Mouse (Mus musculus) naive thymus-derived CD4-positive, alpha-beta T cell, adult 2 months (primary cell): ENCODE results near the gene Ccdc88c.
A peak's percentile ranks its signal among the peaks of the same experiment; 100 is the strongest.

Experiments used
- DNase-seq: peaks from one replicate; pipeline ENCODE4 v3.0.0-alpha.2; 2011; ENCODE audit warnings: low read depth

The Ccdc88c gene

GRCm38 (mm10) chr12:101016412-101016928, 12.4 kb downstream of the Ccdc88c start:
- no peak for DNase-seq

GRCm38 (mm10) chr12:101015926-101016325, 12.9 kb downstream of the Ccdc88c start:
- peak; percentile 82 for DNase-seq

DNA sequence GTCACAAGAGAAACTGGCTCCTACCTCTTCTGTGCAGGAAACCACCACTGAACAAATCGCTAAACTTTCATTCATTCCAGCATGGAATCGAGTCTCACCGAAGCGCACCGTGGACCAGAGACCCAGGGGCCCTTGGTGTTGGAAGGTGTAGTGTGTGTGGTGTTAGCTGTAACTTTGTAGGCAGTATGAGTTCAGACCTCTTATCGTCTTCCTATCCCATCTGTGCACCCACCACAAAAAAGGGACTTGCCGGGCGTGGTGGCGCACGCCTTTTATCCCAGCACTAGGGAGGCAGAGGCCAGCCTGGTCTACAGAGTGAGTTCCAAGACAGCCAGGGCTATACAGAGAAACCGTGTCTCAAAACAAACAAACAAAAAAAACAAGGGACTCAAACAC, 13.7 kb downstream of the Ccdc88c start:
- no peak for DNase-seq

DNA sequence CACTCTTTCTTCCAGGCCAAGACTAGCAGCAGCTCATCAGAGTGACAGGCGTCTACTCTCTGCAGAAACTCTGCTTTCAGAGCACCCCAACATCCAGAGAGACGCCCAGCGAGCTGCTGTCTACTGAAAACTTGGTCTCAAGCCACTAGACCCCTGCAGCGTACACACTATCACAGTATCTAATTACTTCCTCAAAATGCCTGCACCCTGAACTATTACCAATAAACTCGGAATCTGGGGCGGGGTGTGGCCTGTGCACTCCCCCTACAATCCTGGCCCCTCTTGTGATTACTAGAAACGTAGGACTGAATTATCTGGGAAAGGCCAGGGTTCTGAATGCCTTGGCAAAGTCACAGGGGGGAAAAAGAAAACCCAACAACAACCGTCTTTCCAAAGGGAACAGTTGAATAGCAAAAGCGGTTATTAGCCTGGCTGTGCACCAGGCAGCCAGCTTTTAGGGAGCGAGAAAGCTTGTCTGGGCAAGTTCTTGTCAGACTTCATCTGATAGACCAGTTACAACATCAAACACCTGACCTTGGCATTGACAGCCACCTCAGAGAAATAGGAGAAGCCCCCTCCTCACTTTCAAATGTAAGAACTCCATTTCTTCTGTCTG, 14.2 kb downstream of the Ccdc88c start:
- DNase-seq: no peak

DNA sequence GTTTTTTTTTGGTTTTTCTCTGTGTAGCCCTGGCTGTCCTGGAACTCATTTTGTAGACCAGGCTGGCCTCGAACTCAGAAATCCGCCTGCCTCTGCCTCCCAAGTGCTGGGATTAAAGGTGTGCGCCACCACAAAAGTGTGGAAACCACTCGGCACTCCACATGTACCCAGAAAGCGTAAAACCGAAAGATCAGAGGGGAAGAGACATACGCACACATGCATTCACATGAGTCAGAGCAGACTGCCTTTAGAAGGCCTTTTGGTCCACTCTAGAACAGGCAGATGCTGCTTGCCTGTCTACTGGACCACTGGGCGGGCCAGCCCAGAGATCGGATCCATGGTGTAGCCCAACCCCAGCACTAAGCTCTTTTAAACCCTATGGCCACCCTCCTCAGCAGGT, 15.2 kb downstream of the Ccdc88c start:
- DNase-seq: peak; percentile 59

GRCm38 (mm10) chr12:101013078-101013665, 15.7 kb downstream of the Ccdc88c start:
- no peak for DNase-seq

DNA sequence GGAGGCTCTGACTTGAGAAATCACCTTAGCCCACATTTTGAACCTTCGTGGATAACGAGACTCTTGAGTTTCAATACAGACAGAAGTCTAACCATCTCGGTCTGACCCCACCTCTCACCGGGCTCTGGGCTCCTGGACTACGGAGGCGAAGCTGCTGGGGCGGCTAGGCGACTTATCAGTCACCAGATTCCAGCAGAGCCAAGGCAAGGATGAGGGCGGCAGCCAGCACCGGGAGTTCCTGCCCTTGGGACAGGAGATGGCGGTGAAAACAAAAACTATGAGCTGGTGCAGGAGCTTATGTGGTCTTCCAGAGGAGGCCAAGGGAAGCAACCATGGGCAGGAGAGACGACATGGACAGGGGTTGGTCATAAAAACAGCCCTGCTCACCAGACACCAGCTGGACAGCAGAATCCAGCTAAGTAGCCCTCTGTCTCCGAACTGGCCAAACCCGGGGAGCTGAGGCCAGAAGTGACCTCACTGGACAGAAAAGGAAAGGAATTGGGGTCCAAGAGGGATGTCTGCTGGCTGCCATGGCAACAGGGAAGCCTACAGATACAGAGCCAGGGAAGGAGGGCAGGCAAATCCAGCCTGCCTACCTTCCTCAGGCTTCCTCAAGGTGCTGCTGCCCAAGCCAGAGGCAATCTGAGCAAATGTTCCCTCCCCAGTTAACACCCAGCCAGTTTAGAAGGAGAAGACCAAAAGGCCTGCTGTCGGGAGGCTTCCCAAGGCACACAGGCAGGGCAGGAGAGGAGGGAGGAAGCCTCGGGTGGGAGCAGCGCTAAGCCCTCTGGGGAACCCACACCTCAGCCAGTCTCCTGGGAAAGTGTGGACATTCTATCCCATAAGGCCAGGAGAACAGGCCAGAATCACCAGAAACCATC, 16.4 kb downstream of the Ccdc88c start:
- DNase-seq: no peak

GRCm38 (mm10) chr12:101011017-101011416, 17.8 kb downstream of the Ccdc88c start:
- DNase-seq: peak; percentile 68

DNA sequence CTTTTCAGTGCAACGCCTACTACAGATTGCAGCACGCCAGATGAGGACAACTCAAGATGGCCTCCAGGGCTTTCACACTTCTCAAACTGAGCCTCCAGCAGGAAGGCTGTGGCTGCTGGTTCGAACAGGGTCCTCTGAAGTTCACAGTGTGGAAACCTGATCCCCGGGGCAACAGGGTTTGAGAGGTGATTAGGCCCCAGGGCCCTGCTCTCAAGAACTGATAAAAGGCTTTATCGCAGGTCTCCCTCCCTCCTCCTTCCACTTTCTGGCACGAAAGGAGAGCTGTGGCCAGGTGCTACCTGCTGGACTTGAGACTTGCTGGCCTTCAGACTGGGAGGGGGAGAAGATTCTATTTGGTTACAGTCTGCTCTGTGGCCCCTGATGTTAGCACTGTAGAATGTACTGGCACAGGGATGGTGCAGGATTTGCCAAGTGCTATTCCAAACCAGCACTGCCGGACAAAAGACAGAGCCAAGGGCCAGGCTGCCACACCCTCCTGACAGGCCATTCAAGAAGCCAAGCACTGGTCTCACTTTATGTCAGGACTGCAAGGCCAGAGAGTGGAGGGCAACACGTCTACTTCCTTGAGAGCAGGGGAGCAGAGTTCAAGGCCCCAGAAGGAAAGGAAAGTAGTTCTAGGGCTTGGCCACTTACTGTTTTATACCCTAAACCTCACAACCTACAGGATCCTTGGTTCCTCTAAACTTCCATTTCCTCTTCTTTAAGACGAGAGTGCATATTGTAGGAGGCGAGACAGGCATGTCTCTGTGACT, 18.5 kb downstream of the Ccdc88c start:
- DNase-seq: no peak

- DNase-seq: no peak
Observed at GRCm38 (mm10) chr12:101009225-101009624, 19.6 kb downstream of the Ccdc88c start.

DNA sequence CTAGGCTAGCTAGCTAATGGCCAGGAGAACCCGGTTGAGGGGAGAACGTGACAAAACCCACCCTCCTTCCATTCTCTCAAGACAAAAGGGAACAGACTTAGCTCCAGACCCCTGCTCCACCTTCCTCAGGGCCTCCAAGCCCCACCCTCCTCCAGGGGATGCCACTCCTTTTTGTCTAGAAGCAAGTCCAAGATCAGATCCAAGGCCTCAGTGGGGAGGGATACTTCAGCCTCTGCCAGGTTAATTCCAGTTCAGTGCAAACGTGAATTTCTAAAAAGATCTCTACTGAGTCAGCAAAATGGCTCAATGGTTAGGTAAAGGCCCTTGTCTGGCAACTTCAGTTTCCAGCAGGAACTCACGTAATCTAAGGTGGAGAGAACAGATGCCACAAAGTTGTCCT, 20.2 kb downstream of the Ccdc88c start:
- no peak for DNase-seq

DNA sequence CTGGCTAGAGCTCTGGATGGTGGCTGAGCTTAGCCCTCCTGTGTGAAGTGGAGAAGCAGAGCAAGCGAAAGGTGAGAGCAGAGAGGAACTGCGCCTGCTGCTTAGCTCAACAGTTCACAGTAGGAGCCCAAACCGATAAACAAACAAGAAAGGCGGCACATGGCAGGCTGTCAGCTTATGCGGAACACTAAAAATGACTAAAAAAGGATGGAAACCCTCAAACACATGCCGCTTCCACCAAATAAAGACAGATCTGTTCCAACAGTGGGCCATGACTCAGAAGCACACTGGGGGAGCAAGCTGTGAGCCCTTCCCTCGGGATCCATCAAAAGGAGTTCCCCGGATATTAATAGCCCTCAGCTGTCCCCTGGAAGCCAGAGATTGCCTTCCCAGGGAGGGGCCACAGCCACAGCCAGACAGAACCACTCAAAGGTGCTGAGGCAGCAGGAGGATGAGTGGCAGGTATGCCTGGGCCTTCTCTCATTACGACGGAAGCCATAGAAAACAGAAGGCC, 20.8 kb downstream of the Ccdc88c start:
- DNase-seq: peak; percentile 56

DNA sequence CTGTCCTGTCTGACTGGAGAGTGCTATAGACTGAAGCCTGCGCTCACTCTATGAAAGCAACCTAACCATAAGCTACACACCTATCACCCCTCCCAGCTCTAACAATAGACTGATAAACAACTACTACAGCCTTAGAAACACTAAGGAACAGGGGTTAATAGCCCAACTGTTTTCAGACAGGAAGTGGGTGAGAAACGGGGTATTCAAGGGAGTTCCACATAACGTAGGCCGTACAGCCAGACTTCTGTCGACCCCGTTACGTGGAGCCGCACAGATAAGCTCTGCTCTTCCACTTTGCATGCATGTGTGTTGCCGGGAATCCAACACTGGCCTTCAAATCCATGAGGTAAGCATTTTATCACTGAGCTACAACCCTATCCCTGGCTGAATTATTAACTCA, 21.4 kb downstream of the Ccdc88c start:
- DNase-seq: peak; percentile 55

GRCm38 (mm10) chr12:101005665-101006420, 23.0 kb downstream of the Ccdc88c start:
- peak; percentile 56 for DNase-seq

DNA sequence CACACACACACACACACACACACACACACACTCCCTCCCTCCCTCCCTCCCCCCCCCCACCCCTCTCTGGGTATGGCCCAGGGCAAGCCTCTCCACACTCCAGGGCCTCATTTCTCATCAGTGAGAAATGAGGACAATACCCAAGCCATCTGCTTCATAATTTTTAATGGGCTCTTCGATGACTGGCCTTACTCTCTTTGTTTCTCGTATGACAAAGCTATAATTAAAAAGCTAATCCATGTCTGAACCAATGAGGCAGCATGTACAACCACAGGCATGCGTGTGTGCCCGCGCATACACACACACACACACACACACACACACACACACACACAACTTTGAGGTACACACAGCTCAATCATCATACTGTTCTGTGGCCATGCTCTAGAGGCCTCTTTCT, 23.9 kb downstream of the Ccdc88c start:
- no peak for DNase-seq

GRCm38 (mm10) chr12:101002801-101003513, 25.9 kb downstream of the Ccdc88c start:
- DNase-seq: no peak

DNA sequence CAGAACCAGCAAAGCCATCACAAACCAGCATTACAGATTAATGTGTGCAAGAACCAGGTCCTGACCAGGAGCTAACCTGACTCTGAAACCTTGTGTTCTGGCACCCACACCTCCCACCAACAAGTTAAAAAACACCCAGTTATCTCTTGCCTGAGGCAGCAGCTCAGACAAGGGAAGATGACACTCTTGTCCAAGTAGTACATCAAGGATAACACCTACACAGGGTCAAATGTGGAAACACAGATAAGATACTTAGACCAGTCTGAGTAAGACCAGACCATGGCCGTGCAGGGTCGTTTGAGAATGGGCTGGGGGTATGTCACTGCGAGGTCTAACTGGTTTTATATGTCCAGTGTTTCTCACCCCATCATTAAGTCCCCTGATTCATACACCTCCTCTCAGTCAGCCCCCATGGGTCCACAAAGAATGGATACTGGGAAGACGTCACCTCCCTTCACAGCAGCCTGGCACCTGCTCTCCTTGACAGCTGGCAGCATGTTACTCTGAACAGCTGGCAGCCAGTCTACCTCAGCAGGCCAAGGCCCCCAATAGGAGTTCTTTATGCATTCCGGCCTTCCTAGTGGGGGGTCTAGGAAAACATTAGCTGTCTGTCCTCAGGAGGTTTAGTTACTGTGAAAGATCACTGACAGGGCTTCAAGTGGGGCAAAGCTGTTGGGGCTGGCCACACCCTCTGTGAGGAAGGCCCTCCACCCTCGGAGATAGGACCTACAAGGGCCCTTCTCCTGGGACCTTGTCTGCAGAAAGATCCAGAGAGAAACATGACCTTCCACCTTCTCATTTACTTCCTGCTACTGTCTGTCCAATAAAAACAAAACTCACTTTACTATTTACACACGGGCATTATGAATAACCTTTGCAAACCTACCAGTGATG, 29.5 kb downstream of the Ccdc88c start:
- no peak for DNase-seq

DNA sequence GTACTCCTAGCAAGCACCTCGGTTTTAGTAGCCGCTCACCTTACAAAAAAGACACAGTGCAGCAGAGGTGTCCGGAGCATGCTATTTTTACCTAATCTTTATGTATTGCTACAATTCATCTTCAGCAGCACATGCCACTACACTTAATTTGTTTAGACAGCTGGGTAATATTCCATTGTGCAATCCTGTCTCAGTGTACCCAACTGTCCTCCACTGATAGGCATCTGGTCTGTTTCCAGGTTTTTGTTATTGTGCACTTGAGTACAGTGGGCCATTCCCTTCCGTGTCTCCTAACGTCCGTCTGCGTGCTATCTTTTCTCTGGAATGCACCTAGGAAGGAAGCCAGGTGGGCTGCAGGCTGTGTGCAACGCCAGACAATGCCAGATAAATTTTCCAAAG, 30.3 kb downstream of the Ccdc88c start:
- no peak for DNase-seq

DNA sequence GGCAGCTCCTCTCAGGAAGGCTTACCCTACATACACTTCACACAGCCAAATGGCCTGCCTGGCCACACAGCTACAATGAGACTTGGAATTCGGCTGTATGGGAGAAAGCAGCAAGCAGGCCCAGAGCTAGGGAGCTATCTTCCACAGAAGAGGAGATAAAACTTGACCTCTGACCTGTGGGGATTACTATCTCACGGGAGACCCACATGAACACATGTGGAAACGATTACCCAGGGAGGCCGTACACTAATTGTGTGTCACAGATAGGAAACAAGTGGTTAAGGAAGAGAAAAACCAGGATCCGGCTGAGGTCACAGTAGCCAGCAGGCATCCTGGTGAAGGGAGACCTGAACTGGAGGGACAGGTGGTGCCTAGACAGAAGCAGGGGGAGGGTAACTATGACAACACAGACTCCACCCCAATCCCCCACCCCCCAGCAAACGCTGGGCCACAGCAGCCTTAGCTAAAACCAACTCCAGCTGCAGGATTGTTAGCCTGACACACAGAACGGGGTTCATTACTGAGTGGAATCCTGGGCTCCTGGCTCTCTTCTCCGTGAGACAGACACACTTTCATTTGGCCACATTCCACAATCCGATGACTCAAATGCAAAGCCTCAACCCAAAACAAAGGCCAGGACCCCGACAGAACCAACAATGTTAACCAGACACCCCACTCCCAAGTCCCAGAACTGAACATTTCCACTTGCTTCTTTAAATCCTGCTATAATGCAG, 30.9 kb downstream of the Ccdc88c start:
- no peak for DNase-seq
